Mouse (Mus musculus) embryonic facial prominence, embryonic 15.5 days (tissue): ENCODE results near the gene Hectd1. TPM values are rescaled to one million over a fixed set of nuclear protein-coding genes. Genes with fewer than 3 reads are reported as not detected.

Source experiments
- ATAC-seq: fragments of 200-750 bp; cut with Nextera tagmentation; 2 replicates; pipeline ENCODE4 v1.8.0; 2017; ENCODE audit warnings: low read depth, moderate TSS enrichment; ENCODE audit not compliant: insufficient number of reproducible peaks, low FRiP score, low TSS enrichment
- H3K27ac ChIP-seq: fragments of 300-500 bp; sonication (generic); replicated peaks from 2 replicates; pipeline ENCODE4 v1.5.1; 2015; ENCODE audit warnings: mild to moderate bottlenecking, inconsistent platforms
- H3K27me3 ChIP-seq: fragments of 300-500 bp; sonication (generic); 2 replicates; pipeline ENCODE4 v1.6.1; 2015; ENCODE audit warnings: inconsistent platforms
- H3K36me3 ChIP-seq: fragments of 300-500 bp; sonication (generic); 2 replicates; pipeline ENCODE4 v1.6.1; 2015; ENCODE audit warnings: mild to moderate bottlenecking, inconsistent platforms
- H3K4me1 ChIP-seq: fragments of 300-500 bp; sonication (generic); 2 replicates; pipeline ENCODE4 v1.6.1; 2015; ENCODE audit warnings: inconsistent platforms
- H3K4me2 ChIP-seq: fragments of 300-500 bp; sonication (generic); replicated peaks from 2 replicates; pipeline ENCODE4 v1.6.1; 2015; ENCODE audit warnings: mild to moderate bottlenecking, inconsistent platforms
- H3K4me3 ChIP-seq: fragments of 300-500 bp; sonication (generic); replicated peaks from 2 replicates; pipeline ENCODE4 v1.5.1; 2015; ENCODE audit warnings: mild to moderate bottlenecking, inconsistent platforms
- H3K9ac ChIP-seq: fragments of 300-500 bp; sonication (generic); 2 replicates; pipeline ENCODE4 v1.6.1; 2015; ENCODE audit warnings: inconsistent platforms
- H3K9me3 ChIP-seq: fragments of 300-500 bp; sonication (generic); replicated peaks from 2 replicates; pipeline ENCODE4 v1.6.1; 2016; ENCODE audit warnings: inconsistent platforms
- WGBS: fragments of 180-500 bp; shearing (Covaris S2); methylation state at CpG from one replicate; pipeline ENCODE4 v1.1.7; 2015; 5-methylcytosine and 5-hydroxymethylcytosine counted together
- polyA plus RNA-seq: library from polyadenylated mRNA; unstranded; fragments of >200 nt; fragmentation: Nextera tagmentation; extraction: Ambion mirVana; gene quantifications from 2 replicates; pipeline ENCODE4 v1.2.1, GENCODE M21; 2015

The Hectd1 gene
- polyA plus RNA-seq, 1 experiment from 2014 or later = 39.8 TPM

DNA sequence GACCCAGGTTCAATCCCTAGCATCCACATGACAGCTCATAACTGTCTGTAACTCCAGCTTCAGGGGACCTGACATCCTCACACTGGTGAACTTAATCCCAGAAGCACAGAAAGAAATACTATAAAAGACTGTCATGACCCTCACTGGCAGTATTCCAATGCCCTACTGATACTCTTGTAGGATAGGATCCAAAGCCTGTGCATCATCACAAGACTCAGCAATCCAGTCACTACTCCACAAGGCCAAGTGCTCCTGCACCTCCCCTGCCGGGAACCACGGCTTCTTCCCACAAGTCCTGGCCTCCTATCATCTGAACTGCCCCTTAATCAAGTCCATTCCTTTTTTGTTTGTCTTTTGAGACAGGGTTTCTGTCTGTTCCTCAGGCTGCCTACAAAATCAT is 6.5 kb downstream of the Hectd1 start:
- Histone ChIP-seq H3K27ac (no peak overlapping the region), H3K9ac (no peak overlapping the region), H3K27me3 (no peaks in the 10 kb centered on the region), H3K4me1 (peaks cover 18% of the 10 kb centered on the region; the same call in 1 of the 2 replicates), H3K4me3 (no peak overlapping the region), H3K36me3 (0 out of 2 replicates have a peak, but pooled peaks cover 4% of the 10 kb centered on the region), H3K9me3 (no peaks in the 10 kb centered on the region), H3K4me2 (no peak overlapping the region)
- WGBS = 70% methylated on average over 2 of the region's 2 CpGs
- ATAC-seq = no peak

DNA sequence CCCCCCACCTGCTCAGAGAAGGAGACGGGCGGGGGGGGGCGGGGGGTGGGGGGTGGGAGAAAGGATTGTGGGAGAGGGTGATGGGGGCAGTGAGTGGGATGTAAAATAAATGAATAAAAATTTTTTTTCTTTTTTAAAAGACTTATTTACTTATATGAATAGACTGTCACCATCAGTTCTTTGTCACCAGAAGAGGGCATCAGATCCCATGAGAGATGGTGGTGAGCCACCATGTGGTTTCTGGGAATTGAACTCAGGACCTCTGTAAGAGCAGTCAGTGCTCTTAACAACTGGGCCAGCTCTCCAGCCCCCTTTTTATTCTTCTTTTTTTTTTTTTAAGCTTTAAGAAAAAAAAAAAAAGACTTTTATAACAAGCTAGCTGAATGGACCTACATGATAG is 7.1 kb downstream of the Hectd1 start:
- peaks cover 11% of the 10 kb centered on the region; the same call in 1 of the 2 replicates for H3K4me1 ChIP-seq
- H3K9me3 ChIP-seq = no peaks in the 10 kb centered on the region
- 0 out of 2 replicates have a peak, but pooled peaks cover 4% of the 10 kb centered on the region for H3K36me3 ChIP-seq
- no peak for ATAC-seq
- H3K27ac ChIP-seq = no peak overlapping the region
- no peaks in the 10 kb centered on the region for H3K27me3 ChIP-seq
- no peak overlapping the region for H3K4me2 ChIP-seq
- no peak overlapping the region for H3K9ac ChIP-seq
- whole genome bisulfite sequencing = 59% methylated on average over 3 of the region's 3 CpGs
- no peak overlapping the region for H3K4me3 ChIP-seq

DNA sequence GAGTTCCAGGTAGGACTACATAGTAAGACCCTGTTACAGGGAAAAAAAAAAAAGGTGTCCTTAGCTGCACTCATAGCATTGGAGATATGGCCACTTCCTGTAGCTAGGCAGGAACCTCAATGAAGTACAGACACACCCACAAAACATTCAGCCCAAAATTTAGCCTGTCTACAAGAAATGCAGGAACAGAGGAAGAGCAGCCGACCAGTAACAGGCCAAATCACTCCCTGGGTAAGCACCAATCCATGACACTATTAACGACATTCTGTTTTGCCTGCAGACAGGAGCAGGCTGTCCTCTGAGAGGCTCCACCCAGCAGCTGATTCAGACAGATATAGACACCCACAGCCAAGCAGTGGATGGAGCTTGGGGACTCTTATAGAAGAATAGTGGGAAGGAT is 8.1 kb downstream of the Hectd1 start:
- H3K9ac ChIP-seq = no peak overlapping the region
- H3K36me3 ChIP-seq = peaks cover 8% of the 10 kb centered on the region; the same call in 1 of the 2 replicates
- H3K27ac ChIP-seq = no peak overlapping the region
- peaks cover 10% of the 10 kb centered on the region; the same call in 1 of the 2 replicates for H3K4me1 ChIP-seq
- no peak overlapping the region for H3K4me3 ChIP-seq
- no peaks in the 10 kb centered on the region for H3K27me3 ChIP-seq
- no peaks in the 10 kb centered on the region for H3K9me3 ChIP-seq
- 40% methylated on average over 2 of the region's 2 CpGs for WGBS
- no peak for ATAC-seq
- H3K4me2 ChIP-seq = no peak overlapping the region

DNA sequence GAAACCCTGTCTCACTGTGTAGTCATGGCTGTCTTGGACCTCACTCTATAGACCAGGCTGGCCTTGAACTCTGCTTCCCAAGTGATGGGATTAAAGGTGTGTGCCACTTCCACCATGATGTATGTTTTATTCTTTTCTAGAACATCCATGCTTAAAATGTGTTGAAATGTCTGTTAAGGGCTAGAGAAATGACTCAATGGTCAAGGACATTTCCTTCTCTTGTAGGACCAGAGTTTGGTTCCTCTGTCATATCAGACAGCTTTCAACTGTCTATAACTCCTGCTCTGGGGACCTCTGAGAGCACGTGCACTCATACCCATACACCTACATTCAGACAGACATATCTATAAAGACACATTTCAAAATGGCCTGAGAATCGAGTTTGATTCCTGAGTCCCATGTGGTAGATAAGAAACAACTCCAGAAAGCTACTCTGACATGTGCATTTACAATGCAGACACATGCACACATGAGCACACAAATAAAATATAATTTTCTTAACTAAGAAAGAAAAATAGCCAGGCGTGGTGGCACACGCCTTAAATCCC is 9.3 kb downstream of the Hectd1 start:
- ATAC-seq = no peak
- H3K36me3 ChIP-seq = peaks cover 14% of the 10 kb centered on the region
- H3K4me1 ChIP-seq = peaks cover 10% of the 10 kb centered on the region; the same call in 1 of the 2 replicates
- H3K27ac ChIP-seq = no peak overlapping the region
- no peaks in the 10 kb centered on the region for H3K27me3 ChIP-seq
- H3K9me3 ChIP-seq = no peaks in the 10 kb centered on the region
- H3K4me3 ChIP-seq = no peak overlapping the region
- H3K9ac ChIP-seq = no peak overlapping the region
- H3K4me2 ChIP-seq = no peak overlapping the region
- 97% methylated on average over 4 of the region's 4 CpGs for WGBS

DNA sequence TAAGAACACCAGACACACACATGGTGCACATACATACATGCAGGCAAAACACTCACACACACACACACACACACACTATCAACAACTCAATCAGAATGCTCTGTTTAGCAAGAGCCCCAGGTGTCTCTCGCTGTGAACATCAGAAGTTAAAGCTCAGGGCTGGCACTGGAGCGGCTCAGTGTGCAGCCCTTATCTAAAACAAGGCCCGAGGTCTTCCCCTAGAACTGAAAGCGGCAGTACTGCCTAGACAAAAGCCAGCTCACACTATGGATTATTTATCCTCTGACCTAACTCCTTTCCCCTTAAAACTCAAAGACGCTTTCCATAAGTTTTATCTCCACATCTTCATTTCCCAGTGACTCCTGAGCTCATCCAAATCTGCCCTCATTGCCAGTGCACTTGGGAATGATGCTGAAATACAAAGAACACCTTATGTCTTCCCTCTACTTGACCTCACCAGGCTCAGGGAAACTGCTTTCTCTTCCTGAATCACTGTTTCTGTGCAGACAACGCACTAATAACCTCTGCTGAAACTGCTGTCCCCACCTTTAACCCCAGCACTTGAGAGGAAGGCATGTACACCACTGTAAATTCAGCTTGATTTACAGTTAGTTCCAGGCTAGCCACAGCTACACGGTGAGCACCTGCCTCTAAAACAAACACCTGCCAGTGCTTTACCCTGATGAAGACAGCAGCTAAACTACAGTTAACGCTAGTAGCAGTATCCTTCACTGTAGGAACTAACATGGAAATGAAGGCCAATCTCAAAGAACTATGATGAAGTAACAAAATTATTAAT is 11.3 kb downstream of the Hectd1 start:
- Histone ChIP-seq H3K4me1 (peaks cover 10% of the 10 kb centered on the region; the same call in 1 of the 2 replicates), H3K27me3 (no peaks in the 10 kb centered on the region), H3K9me3 (no peaks in the 10 kb centered on the region), H3K9ac (no peak overlapping the region), H3K4me3 (no peak overlapping the region), H3K4me2 (no peak overlapping the region), H3K27ac (no peak overlapping the region), H3K36me3 (peaks cover 15% of the 10 kb centered on the region)
- no peak for ATAC-seq
- WGBS = 69% methylated on average over 8 of the region's 8 CpGs

DNA sequence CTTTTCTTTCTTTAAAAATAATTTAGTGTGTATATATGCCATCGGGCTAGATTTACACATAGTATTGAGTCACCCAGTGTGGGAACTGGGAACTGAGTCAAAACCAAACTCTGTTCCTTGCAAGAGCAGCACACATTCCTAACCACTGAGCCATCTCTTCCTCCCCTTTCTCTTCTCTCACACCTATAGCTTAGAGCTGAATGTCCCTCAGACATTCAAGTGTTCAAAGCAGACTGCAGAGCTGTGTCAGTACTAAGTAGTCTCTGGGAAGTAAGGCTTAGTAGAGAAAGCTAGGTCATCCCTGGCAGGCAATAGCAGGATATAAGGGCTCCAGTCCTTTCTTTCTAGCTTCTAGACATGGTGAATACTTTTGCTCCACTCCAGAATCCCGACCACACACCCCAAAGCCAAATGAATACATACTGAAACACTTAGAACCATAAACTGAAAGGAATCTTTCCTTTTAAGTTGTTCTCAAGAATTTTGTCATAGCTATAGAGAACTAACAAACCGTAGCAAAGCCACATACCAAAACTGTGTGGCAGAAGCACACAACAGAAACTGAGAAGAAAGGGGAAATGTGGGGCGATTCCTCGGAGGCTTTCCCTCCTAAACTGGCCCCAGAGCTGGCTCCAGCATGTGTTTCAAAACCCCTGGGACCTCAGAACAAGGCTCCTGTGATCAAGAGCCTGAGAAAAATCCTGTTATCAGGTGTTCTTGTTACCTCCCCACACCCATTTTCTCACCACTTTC is 17.8 kb downstream of the Hectd1 start:
- ATAC-seq = no peak
- Histone ChIP-seq H3K9me3 (no peaks in the 10 kb centered on the region), H3K27me3 (no peaks in the 10 kb centered on the region), H3K9ac (no peak overlapping the region), H3K4me2 (no peak overlapping the region), H3K36me3 (peaks cover 17% of the 10 kb centered on the region), H3K4me1 (0 out of 2 replicates have a peak, but pooled peaks cover 6% of the 10 kb centered on the region), H3K27ac (peak overlapping the region; percentile 53), H3K4me3 (no peak overlapping the region)
- 47% methylated on average over 5 of the region's 5 CpGs for WGBS

DNA sequence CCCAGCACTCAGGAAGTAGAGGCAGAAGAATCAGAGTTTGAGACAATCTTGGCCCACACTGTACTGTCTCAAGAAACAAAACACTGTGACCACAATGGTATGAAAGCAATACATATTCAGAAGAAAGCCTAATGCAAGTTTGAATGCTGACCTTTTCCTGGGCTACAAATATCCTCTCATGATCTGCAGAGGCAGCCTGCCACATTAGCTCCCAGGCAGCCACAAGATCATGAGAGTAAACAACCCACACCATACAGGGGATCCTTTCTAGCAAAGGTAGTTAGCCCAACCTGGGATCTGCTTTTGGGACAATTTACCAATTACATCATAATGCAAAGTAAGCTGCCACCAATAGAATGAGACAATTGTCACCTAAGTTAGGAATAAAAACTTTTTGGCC is 18.8 kb downstream of the Hectd1 start:
- no peak for ATAC-seq

DNA sequence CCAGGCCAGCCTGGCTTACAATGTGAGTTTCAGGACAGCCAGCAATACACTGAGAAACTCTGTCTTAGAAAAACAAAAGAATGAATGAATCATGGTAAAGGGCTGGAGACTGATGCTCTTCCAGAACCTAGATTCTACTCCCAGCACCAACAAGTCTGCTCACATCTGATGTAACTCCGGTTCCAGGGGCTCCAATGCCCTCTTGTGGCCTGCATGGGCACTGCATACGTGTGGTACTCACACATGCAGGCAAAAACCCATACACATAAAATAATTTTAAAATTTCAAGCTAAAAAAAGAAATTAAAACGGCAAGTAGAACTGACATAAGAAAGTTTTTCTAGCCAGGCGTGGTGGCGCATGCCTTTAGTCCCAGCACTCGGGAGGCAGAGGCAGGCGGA is 44.5 kb downstream of the Hectd1 start:
- Histone ChIP-seq H3K4me1 (no peaks in the 10 kb centered on the region), H3K4me2 (no peak overlapping the region), H3K9me3 (no peaks in the 10 kb centered on the region), H3K9ac (no peak overlapping the region), H3K27me3 (no peaks in the 10 kb centered on the region), H3K27ac (no peak overlapping the region), H3K4me3 (no peak overlapping the region), H3K36me3 (peaks cover 76% of the 10 kb centered on the region)
- ATAC-seq = no peak
- 91% methylated on average over 7 of the region's 7 CpGs for WGBS

More for the DNA sequence above, 18.8 kb downstream of the Hectd1 start:
- Histone ChIP-seq H3K4me1 (0 out of 2 replicates have a peak, but pooled peaks cover 6% of the 10 kb centered on the region), H3K4me2 (no peak overlapping the region), H3K4me3 (no peak overlapping the region), H3K36me3 (peaks cover 17% of the 10 kb centered on the region), H3K27me3 (no peaks in the 10 kb centered on the region), H3K9ac (no peak overlapping the region), H3K27ac (no peak overlapping the region), H3K9me3 (no peaks in the 10 kb centered on the region)

DNA sequence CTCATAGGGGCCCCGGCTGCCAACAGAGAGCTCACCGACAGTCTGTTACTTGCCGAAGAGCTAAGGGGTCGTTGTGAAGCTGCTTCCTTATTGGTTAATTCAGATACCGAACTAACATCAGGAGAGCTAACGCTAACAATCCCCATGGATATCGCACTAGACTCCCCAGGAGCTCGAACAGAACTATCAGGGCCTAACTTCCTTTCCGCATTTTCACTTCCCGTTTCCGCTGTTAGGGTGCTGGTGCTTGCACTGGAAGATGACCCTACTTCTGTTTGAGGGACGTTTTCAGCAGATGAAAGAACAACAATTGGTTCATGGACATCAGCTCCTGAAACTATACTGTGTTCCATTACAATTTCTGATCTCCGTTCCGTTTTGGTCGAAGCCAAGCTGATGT is 60.6 kb downstream of the Hectd1 start:
- no peak overlapping the region for H3K9ac ChIP-seq
- H3K4me3 ChIP-seq = no peak overlapping the region
- no peak overlapping the region for H3K4me2 ChIP-seq
- H3K36me3 ChIP-seq = peaks cover 49% of the 10 kb centered on the region
- 89% methylated on average over 15 of the region's 15 CpGs for WGBS
- no peak overlapping the region for H3K27ac ChIP-seq
- H3K27me3 ChIP-seq = no peaks in the 10 kb centered on the region
- H3K4me1 ChIP-seq = no peaks in the 10 kb centered on the region
- no peaks in the 10 kb centered on the region for H3K9me3 ChIP-seq
- ATAC-seq = no peak

DNA sequence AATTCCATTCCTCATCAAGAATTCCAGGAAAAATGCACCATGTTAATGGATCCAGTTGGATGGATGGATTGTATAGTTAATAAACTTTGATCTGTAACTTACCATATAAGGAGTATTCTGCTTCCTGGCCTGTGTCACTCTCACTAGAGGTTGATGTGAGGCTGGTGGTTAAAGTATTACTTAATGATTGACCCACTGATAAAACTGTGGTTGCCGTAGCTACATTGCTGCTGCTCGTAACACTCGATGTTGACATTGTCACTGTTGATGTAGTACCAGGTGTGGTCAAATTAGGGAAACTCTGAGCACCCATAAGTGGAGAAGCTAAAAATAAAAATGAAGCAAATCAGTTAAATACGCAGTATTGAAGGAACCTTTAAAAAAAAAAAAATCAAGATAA is 61.9 kb downstream of the Hectd1 start:
- 92% methylated on average over 4 of the region's 4 CpGs for WGBS

DNA sequence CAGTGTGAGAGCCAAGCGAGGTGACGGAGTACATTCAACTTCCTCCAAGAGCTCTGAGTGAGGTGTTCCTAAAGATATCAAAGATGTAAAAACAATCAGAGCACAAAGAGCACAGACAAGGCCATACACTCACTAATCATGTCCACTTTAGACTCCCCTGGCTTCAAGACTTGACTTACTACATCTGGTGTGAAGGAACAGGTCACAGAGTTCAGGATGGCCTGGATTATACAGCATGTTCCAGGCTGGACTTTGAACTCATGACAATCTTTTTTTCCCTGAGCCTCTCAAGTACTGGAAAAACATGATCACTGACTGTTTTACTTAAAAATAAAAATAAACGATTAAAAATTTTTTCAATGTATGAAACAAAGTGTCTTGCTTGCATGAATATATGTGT is 70.0 kb downstream of the Hectd1 start:
- peaks cover 69% of the 10 kb centered on the region for H3K36me3 ChIP-seq
- whole genome bisulfite sequencing = 98% methylated on average over 3 of the region's 3 CpGs
- H3K4me2 ChIP-seq = no peak overlapping the region
- ATAC-seq = no peak
- H3K4me1 ChIP-seq = no peaks in the 10 kb centered on the region
- no peak overlapping the region for H3K4me3 ChIP-seq
- no peaks in the 10 kb centered on the region for H3K27me3 ChIP-seq
- no peak overlapping the region for H3K27ac ChIP-seq
- H3K9ac ChIP-seq = no peak overlapping the region
- H3K9me3 ChIP-seq = no peaks in the 10 kb centered on the region

More for the DNA sequence above, 61.9 kb downstream of the Hectd1 start:
- H3K27me3 ChIP-seq = no peaks in the 10 kb centered on the region
- no peak overlapping the region for H3K4me2 ChIP-seq
- H3K27ac ChIP-seq = no peak overlapping the region
- H3K4me1 ChIP-seq = no peaks in the 10 kb centered on the region
- no peak for ATAC-seq
- no peak overlapping the region for H3K9ac ChIP-seq
- peaks cover 52% of the 10 kb centered on the region for H3K36me3 ChIP-seq
- H3K4me3 ChIP-seq = no peak overlapping the region
- H3K9me3 ChIP-seq = no peaks in the 10 kb centered on the region
